Mouse (Mus musculus) limb, embryonic 13.5 days (tissue): ENCODE results near the gene Mb21d2. TPM values are rescaled to one million over a fixed set of nuclear protein-coding genes. Genes with fewer than 3 reads are reported as not detected.

ENCODE experiments used
- ATAC-seq: fragments of 200-750 bp; cut with Nextera tagmentation; 2 replicates; pipeline ENCODE4 v1.8.0; 2017; ENCODE audit warnings: low read depth, moderate number of reproducible peaks, moderate TSS enrichment; ENCODE audit not compliant: low FRiP score
- H3K27ac ChIP-seq: fragments of 300-500 bp; sonication (generic); 2 replicates; pipeline ENCODE4 v1.5.1; 2015; ENCODE audit warnings: inconsistent platforms, mild to moderate bottlenecking, moderate library complexity
- H3K27me3 ChIP-seq: fragments of 300-500 bp; sonication (generic); 2 replicates; pipeline ENCODE4 v1.6.1; 2015; ENCODE audit warnings: mild to moderate bottlenecking, inconsistent platforms
- H3K36me3 ChIP-seq: fragments of 300-500 bp; sonication (generic); 2 replicates; pipeline ENCODE4 v1.6.1; 2015; ENCODE audit warnings: inconsistent platforms, mild to moderate bottlenecking, moderate library complexity
- H3K4me1 ChIP-seq: fragments of 300-500 bp; sonication (generic); 2 replicates; pipeline ENCODE4 v1.6.1; 2015; ENCODE audit warnings: inconsistent platforms
- H3K4me2 ChIP-seq: fragments of 300-500 bp; sonication (generic); replicated peaks from 2 replicates; pipeline ENCODE4 v1.6.1; 2015; ENCODE audit warnings: inconsistent platforms, mild to moderate bottlenecking, moderate library complexity
- H3K4me3 ChIP-seq: fragments of 300-500 bp; sonication (generic); 2 replicates; pipeline ENCODE4 v1.5.1; 2015; ENCODE audit warnings: moderate library complexity, mild to moderate bottlenecking, inconsistent platforms
- H3K9ac ChIP-seq: fragments of 300-500 bp; sonication (generic); 2 replicates; pipeline ENCODE4 v1.6.1; 2015; ENCODE audit warnings: mild to moderate bottlenecking, inconsistent platforms
- H3K9me3 ChIP-seq: fragments of 300-500 bp; sonication (generic); 2 replicates; pipeline ENCODE4 v1.6.1; 2016; ENCODE audit warnings: inconsistent platforms
- WGBS: fragments of 180-500 bp; shearing (Covaris S2); methylation state at CpG from one replicate; pipeline ENCODE4 v1.1.7; 2015; 5-methylcytosine and 5-hydroxymethylcytosine counted together
- polyA plus RNA-seq: library from polyadenylated mRNA; unstranded; fragments of >200 nt; fragmentation: Nextera tagmentation; extraction: Ambion mirVana; gene quantifications from 2 replicates; pipeline ENCODE4 v1.2.1, GENCODE M21; 2015

The Mb21d2 gene
- 9.0 and 9.5 TPM in 2 replicates for polyA plus RNA-seq

DNA sequence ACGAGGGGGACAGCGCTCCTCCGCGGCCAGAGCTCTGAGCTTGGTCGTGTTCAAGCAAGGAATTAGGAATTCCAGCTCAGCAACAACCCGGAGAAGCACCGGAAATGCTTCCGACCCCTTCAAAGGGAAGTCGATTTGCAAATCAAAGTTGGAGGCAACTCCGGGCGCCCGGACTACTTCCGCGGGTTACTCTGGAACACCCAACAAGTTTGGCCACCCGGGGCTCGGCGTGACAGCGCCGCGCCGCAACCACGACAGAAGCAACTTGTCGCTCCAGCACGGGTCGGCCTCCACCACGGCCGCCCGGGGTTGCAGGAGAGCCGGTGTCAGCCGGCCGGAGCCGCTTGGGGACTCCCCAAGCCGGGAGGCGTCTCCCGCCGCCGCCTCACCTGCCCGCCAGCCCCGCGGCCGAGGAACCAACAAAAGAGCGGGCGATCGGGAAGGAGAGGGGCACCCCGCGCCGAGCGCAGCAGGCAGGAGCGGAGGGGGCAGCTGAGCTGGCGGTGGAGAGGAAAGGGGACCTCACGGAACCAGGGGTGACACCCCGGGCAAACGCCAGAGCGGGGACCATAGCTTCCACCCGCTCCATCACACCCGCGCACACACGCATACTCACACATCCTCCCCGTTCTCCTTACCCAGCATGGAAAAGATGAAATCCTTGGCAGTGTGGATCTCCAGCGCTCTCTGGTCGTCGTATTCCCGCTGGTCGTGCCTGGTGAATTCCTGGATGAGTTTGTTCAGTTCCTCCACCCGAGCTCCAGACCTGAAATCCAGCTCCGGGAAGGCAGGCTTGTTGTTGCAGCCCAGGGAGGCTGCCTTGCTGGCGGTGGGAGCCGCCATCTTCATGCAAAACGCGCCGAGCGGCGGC, at the start of gene Mb21d2:
TSS of gene Mb21d2 (minus strand) at position 859 of the 871 bp plus-strand sequence.
- under 1% methylated on average over 71 of the region's 73 CpGs for WGBS
- Histone ChIP-seq H3K36me3 (no peaks in the 10 kb centered on the region), H3K27ac (peak within 1 kb of the TSS; percentile 87), H3K4me3 (peak within 1 kb of the TSS; percentile 88), H3K9me3 (no peaks in the 10 kb centered on the region), H3K4me1 (peaks cover 18% of the 10 kb centered on the region), H3K4me2 (peak within 1 kb of the TSS; percentile 81), H3K9ac (peak within 1 kb of the TSS; percentile 91), H3K27me3 (peaks cover 27% of the 10 kb centered on the region)
- peak; percentile 70 for ATAC-seq

GRCm38 (mm10) chr16:28966236-28966635, 36.8 kb upstream of the Mb21d2 start:
- Histone ChIP-seq H3K36me3 (no peaks in the 10 kb centered on the region), H3K27ac (no peak overlapping the region), H3K4me3 (no peak overlapping the region), H3K9ac (no peak overlapping the region), H3K9me3 (no peaks in the 10 kb centered on the region), H3K4me2 (no peak overlapping the region), H3K27me3 (no peaks in the 10 kb centered on the region), H3K4me1 (no peaks in the 10 kb centered on the region)
- 61% methylated on average over 2 of the region's 2 CpGs for WGBS
- ATAC-seq = no peak

GRCm38 (mm10) chr16:28964048-28964447, 34.6 kb upstream of the Mb21d2 start:
- no peaks in the 10 kb centered on the region for H3K27me3 ChIP-seq
- no peaks in the 10 kb centered on the region for H3K4me1 ChIP-seq
- H3K4me2 ChIP-seq = no peak overlapping the region
- no peak overlapping the region for H3K4me3 ChIP-seq
- WGBS = 74% methylated on average over 4 of the region's 4 CpGs
- no peak overlapping the region for H3K27ac ChIP-seq
- no peak for ATAC-seq
- no peaks in the 10 kb centered on the region for H3K36me3 ChIP-seq
- H3K9me3 ChIP-seq = no peaks in the 10 kb centered on the region
- no peak overlapping the region for H3K9ac ChIP-seq

- Histone ChIP-seq H3K27me3 (no peaks in the 10 kb centered on the region), H3K27ac (no peak overlapping the region), H3K4me3 (no peak overlapping the region), H3K9me3 (no peaks in the 10 kb centered on the region), H3K36me3 (no peaks in the 10 kb centered on the region), H3K4me2 (no peak overlapping the region), H3K4me1 (no peaks in the 10 kb centered on the region), H3K9ac (no peak overlapping the region)
- no peak for ATAC-seq
Observed at GRCm38 (mm10) chr16:28962987-28963386, 33.5 kb upstream of the Mb21d2 start.

DNA sequence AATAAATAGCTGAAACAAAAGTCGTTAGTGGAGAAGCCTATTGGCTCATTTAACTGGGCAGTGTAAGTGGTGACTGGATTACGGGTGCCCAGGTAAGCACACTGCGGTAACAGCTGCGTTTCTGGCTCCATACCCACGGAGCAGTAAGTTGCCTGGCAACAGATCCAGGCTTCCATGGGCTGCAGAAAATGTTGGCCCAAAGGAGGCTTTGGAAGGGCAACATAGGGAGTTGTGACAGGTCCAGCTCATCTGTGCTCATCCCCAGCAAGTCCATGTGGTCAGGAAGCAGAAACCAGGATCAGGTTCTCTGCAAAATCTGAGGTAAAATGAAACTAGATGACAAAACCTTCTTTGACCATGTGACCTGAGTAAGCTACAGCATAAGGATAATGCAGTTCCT, 20.3 kb upstream of the Mb21d2 start:
- Histone ChIP-seq H3K4me1 (no peaks in the 10 kb centered on the region), H3K36me3 (no peaks in the 10 kb centered on the region), H3K9me3 (no peaks in the 10 kb centered on the region), H3K9ac (no peak overlapping the region), H3K4me3 (no peak overlapping the region), H3K27me3 (no peaks in the 10 kb centered on the region), H3K4me2 (no peak overlapping the region), H3K27ac (no peak overlapping the region)
- WGBS = 71% methylated on average over 5 of the region's 5 CpGs
- no peak for ATAC-seq

GRCm38 (mm10) chr16:28943254-28943653, 13.8 kb upstream of the Mb21d2 start:
- H3K27me3 ChIP-seq = no peaks in the 10 kb centered on the region
- H3K9me3 ChIP-seq = no peaks in the 10 kb centered on the region
- ATAC-seq = no peak
- 63% methylated on average over 2 of the region's 2 CpGs for WGBS
- no peak overlapping the region for H3K4me2 ChIP-seq
- H3K9ac ChIP-seq = no peak overlapping the region
- no peaks in the 10 kb centered on the region for H3K36me3 ChIP-seq
- no peak overlapping the region for H3K27ac ChIP-seq
- H3K4me3 ChIP-seq = no peak overlapping the region
- H3K4me1 ChIP-seq = no peaks in the 10 kb centered on the region

- H3K4me2 ChIP-seq = no peak overlapping the region
- no peak overlapping the region for H3K27ac ChIP-seq
- no peak overlapping the region for H3K9ac ChIP-seq
- ATAC-seq = peak; percentile 61; the same call in 1 of the 2 replicates
- H3K27me3 ChIP-seq = peaks cover 4% of the 10 kb centered on the region
- WGBS = 53% methylated on average over 7 of the region's 7 CpGs
- H3K9me3 ChIP-seq = no peaks in the 10 kb centered on the region
- peaks cover 5% of the 10 kb centered on the region; the same call in 1 of the 2 replicates for H3K4me1 ChIP-seq
- no peak overlapping the region for H3K4me3 ChIP-seq
- no peaks in the 10 kb centered on the region for H3K36me3 ChIP-seq
Observed at GRCm38 (mm10) chr16:28936181-28936792, 6.8 kb upstream of the Mb21d2 start.

GRCm38 (mm10) chr16:28935701-28936100, 6.2 kb upstream of the Mb21d2 start:
- peaks cover 5% of the 10 kb centered on the region; the same call in 1 of the 2 replicates for H3K4me1 ChIP-seq
- no peak for ATAC-seq
- no peaks in the 10 kb centered on the region for H3K36me3 ChIP-seq
- WGBS = 75% methylated on average over 3 of the region's 3 CpGs
- H3K27me3 ChIP-seq = peaks cover 10% of the 10 kb centered on the region
- H3K4me2 ChIP-seq = no peak overlapping the region
- no peak overlapping the region for H3K9ac ChIP-seq
- H3K9me3 ChIP-seq = no peaks in the 10 kb centered on the region
- H3K27ac ChIP-seq = no peak overlapping the region
- H3K4me3 ChIP-seq = no peak overlapping the region

DNA sequence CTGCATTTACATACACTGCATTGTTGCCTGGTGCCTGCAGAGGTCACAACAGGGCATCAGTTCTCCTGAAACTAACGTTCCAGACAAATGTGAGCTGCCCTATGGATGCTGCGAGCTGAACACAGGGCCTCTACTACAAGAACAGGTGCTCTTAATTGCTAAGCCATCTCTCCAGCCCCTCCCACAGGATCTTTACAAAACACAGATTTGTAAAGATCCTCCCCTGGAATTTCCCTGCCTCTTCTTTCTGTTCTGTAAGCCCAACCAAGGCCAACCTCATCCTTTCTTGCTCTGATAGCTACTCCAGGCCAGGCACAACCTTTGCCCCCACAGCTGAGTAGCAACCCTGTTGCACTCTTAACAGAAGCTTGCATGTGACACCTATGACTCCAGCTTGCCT, 1.7 kb upstream of the Mb21d2 start:
- Histone ChIP-seq H3K27ac (no peak overlapping the region), H3K4me1 (peaks cover 19% of the 10 kb centered on the region), H3K9ac (no peak overlapping the region), H3K27me3 (peaks cover 26% of the 10 kb centered on the region), H3K4me3 (no peak overlapping the region), H3K36me3 (no peaks in the 10 kb centered on the region), H3K4me2 (no peak overlapping the region), H3K9me3 (no peaks in the 10 kb centered on the region)
- WGBS = 58% methylated on average over 2 of the region's 2 CpGs
- no peak for ATAC-seq

DNA sequence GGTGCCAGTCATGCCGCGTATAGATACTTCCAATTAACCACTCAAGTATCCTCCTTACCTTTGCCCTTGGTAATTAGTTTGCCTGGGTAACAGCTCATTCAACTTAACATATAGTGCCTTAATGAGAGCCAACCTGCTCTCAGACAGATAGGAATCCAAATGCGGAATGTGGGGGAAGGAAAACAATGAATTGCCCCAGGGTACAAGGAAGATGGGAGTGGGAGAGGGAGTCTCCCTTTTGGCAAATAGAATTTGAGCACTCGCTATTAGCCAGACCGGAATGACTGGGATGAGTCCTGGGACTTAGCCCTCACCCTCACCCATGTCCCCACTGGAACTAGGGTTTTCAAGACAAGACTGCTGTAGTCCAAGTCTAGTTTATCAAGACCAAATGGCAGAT, 953 bp upstream of the Mb21d2 start:
- ATAC-seq = no peak
- Histone ChIP-seq H3K27ac (no peak overlapping the region), H3K4me2 (peak overlapping the region; percentile 81), H3K4me1 (peaks cover 18% of the 10 kb centered on the region), H3K9ac (no peak overlapping the region), H3K9me3 (no peaks in the 10 kb centered on the region), H3K27me3 (peaks cover 27% of the 10 kb centered on the region), H3K36me3 (no peaks in the 10 kb centered on the region), H3K4me3 (peak overlapping the region; percentile 88)
- WGBS = 8% methylated on average over 5 of the region's 5 CpGs

GRCm38 (mm10) chr16:28929686-28930291, 316 bp upstream of the Mb21d2 start:
- Histone ChIP-seq H3K27ac (peak overlapping the region; percentile 87), H3K4me1 (peaks cover 18% of the 10 kb centered on the region), H3K36me3 (no peaks in the 10 kb centered on the region), H3K27me3 (peaks cover 27% of the 10 kb centered on the region), H3K4me3 (peak overlapping the region; percentile 88), H3K9me3 (no peaks in the 10 kb centered on the region), H3K9ac (peak overlapping the region; percentile 91), H3K4me2 (peak overlapping the region; percentile 81)
- WGBS = under 1% methylated on average over 47 of the region's 66 CpGs
- ATAC-seq = peak; percentile 45; the same call in 1 of the 2 replicates

GRCm38 (mm10) chr16:28928466-28928814, 1.0 kb downstream of the Mb21d2 start:
- ATAC-seq = peak; percentile 30; the same call in 1 of the 2 replicates
- peak overlapping the region; percentile 81 for H3K4me2 ChIP-seq

More at GRCm38 (mm10) chr16:28928466-28928814, 1.0 kb downstream of the Mb21d2 start:
- Histone ChIP-seq H3K9ac (peak overlapping the region; percentile 91), H3K4me1 (peaks cover 18% of the 10 kb centered on the region), H3K36me3 (no peaks in the 10 kb centered on the region), H3K4me3 (peak overlapping the region; percentile 88), H3K9me3 (no peaks in the 10 kb centered on the region), H3K27me3 (peaks cover 27% of the 10 kb centered on the region), H3K27ac (0 out of 2 replicates have a peak overlapping the region, but pooled peaks have one; percentile 87)
- WGBS = 0% methylated on average over 10 of the region's 10 CpGs
